ENCODE assay signal across 19 mouse cellular contexts in the genomic region with DNA sequence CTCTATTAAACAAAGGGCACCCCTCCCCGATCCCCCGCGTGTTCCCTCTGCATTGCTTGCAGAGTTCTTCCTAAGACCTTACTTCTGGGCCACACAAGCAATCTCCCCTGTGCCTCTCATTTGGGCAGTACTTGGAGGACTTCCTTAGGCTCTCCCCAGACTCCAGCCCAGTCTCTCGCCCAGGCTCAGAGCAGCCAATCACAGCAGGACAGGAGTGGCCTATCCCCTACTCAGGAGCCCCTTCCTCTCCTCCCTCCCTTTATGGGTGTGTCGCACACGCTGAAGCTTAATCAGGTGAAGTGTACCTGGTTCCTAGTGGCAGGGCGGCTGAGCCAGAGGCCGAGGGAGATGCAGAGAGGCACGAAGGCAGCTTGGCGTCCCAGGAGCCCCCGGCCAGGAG. TPM values are rescaled to one million over a fixed set of nuclear protein-coding genes. Genes with fewer than 3 reads are reported as not detected.
DNase-seq lines count a peak whose midpoint lies in the region; ATAC-seq and TF ChIP-seq lines count a peak whose summit lies in the region.
"Had no signal": no experiment of that assay in that cellular context is flagged by ENCODE, and none has a peak within 500 bp of the region (broad histone marks: within the 10 kb centered on the region; RNA-seq: fewer than 3 reads in every experiment).

No protein-coding gene starts in this region.

- no peak for TF ChIP-seq EP300 in heart, adult 2 months (IDR thresholded peaks at IDR 0.05; ENCODE audit: insufficient read depth, low read depth, low read length)

- WGBS in heart, embryonic 11.5 days (ENCODE audit: insufficient replicate concordance) = 9% methylated on average over 11 of the region's 11 CpGs
- 22% methylated on average over 11 of the region's 11 CpGs for WGBS in heart, adult 2 months
- WGBS in embryonic facial prominence, embryonic 11.5 days = 12% methylated on average over 11 of the region's 11 CpGs
- WGBS in midbrain, embryonic 13.5 days = 17% methylated on average over 11 of the region's 11 CpGs

- intact Hi-C loops in heart, adult 2 months (cut with DNase I) = no loop called here
- intact Hi-C loops in left cerebral cortex, adult 2 months (cut with DNase I) = no loop called here
- intact Hi-C loops in left cerebral cortex, postnatal 10 days (cut with DNase I) = loop anchor here (10.0 kb wide), 1 partner anchor 204 kb away; no protein-coding TSS in a partner anchor

- TF ChIP-seq POLR2A in heart, adult 2 months (IDR thresholded peaks at IDR 0.05; ENCODE audit: insufficient read depth, low read depth, low read length) = no peak

- ATAC-seq in heart, embryonic 11.5 days (replicated peaks; ENCODE audit: insufficient number of reproducible peaks, low FRiP score, low TSS enrichment) = no peak
- peak; percentile 75; the same call in 1 of the 2 replicates for ATAC-seq in embryonic facial prominence, embryonic 11.5 days (replicated peaks; ENCODE audit: insufficient number of reproducible peaks, low FRiP score, low TSS enrichment, low read depth)
- ATAC-seq in midbrain, embryonic 13.5 days = peak; percentile 63
- ATAC-seq: forebrain, postnatal 0 days had no signal

- peak overlapping the region; percentile 11; the same call in 1 of the 2 replicates for H3K4me2 ChIP-seq in heart, embryonic 11.5 days
- peak overlapping the region; percentile 4 for H3K4me2 ChIP-seq in embryonic facial prominence, embryonic 11.5 days (ENCODE audit: low read depth, low read length)
- H3K4me2 ChIP-seq in midbrain, embryonic 13.5 days (replicated peaks) = no peak overlapping the region
- H3K4me2 ChIP-seq: limb, embryonic 15.5 days had no signal

- no peak for DNase-seq in heart, adult 2 months
- no peak for DNase-seq in left cerebral cortex, adult 2 months (ENCODE audit: extremely low spot score in 1 of 2, low spot score in 2 of 2)
- DNase-seq in left cerebral cortex, postnatal 10 days (ENCODE audit: extremely low spot score in 1 of 2, low spot score in 2 of 2) = no peak
- DNase-seq in embryonic facial prominence, embryonic 11.5 days (ENCODE audit: low spot score) = peak; percentile 39
- no peak for DNase-seq in cerebellum, postnatal 4 days (ENCODE audit: low spot score in 2 of 2)
- DNase-seq in adrenal gland, postnatal 4 days (ENCODE audit: low spot score in 2 of 2) = no peak
- DNase-seq: adrenal gland, postnatal 25 days; cerebellum, postnatal 36 days; forebrain, postnatal 0 days; lung, adult 2 months had no signal

- no peak overlapping the region for H3K9ac ChIP-seq in heart, embryonic 11.5 days (ENCODE audit: low read depth, low read length)
- no peak overlapping the region for H3K9ac ChIP-seq in heart, adult 2 months (ENCODE audit: low read depth, low read length)
- no peak overlapping the region; the same call in 1 of the 2 replicates for H3K9ac ChIP-seq in embryonic facial prominence, embryonic 11.5 days (replicated peaks; ENCODE audit: low read length)
- H3K9ac ChIP-seq in midbrain, embryonic 13.5 days (replicated peaks) = no peak overlapping the region
- H3K9ac ChIP-seq: forebrain, postnatal 0 days; limb, embryonic 15.5 days had no signal

- no peaks in the 10 kb centered on the region for H3K79me2 ChIP-seq in heart, adult 2 months (replicated peaks; ENCODE audit: control insufficient read depth, insufficient read depth, low read length)

- no peaks in the 10 kb centered on the region for H3K4me1 ChIP-seq in heart, embryonic 11.5 days (ENCODE audit: control insufficient read depth, insufficient read depth, low read length)
- no peaks in the 10 kb centered on the region for H3K4me1 ChIP-seq in heart, adult 2 months (ENCODE audit: control insufficient read depth, insufficient read depth, low read length)
- H3K4me1 ChIP-seq in embryonic facial prominence, embryonic 11.5 days (ENCODE audit: control insufficient read depth, insufficient read depth, low read length) = no peaks in the 10 kb centered on the region; the same call in 1 of the 2 replicates
- H3K4me1 ChIP-seq in midbrain, embryonic 13.5 days (replicated peaks) = peaks cover 19% of the 10 kb centered on the region

- no peak for TF ChIP-seq CTCF in heart, adult 2 months (IDR thresholded peaks at IDR 0.05)
- no peak for TF ChIP-seq CTCF in left cerebral cortex, adult 2 months (IDR thresholded peaks at IDR 0.05)

- 0 out of 2 replicates have a peak, but pooled peaks cover 4% of the 10 kb centered on the region for H3K36me3 ChIP-seq in heart, embryonic 11.5 days (ENCODE audit: control insufficient read depth, insufficient read depth, low read length)
- no peaks in the 10 kb centered on the region for H3K36me3 ChIP-seq in heart, adult 2 months (ENCODE audit: control insufficient read depth, insufficient read depth, low read length)
- no peaks in the 10 kb centered on the region for H3K36me3 ChIP-seq in embryonic facial prominence, embryonic 11.5 days (replicated peaks; ENCODE audit: control insufficient read depth, insufficient read depth, low read depth, low read length)
- H3K36me3 ChIP-seq in midbrain, embryonic 13.5 days = peaks cover 5% of the 10 kb centered on the region

- no peak overlapping the region for H3K27ac ChIP-seq in heart, embryonic 11.5 days (ENCODE audit: low read depth, low read length)
- H3K27ac ChIP-seq in heart, adult 2 months = no peak overlapping the region
- peak overlapping the region; percentile 52 for H3K27ac ChIP-seq in left cerebral cortex, adult 2 months
- H3K27ac ChIP-seq in embryonic facial prominence, embryonic 11.5 days (replicated peaks; ENCODE audit: low read depth, low read length) = no peak overlapping the region
- no peak overlapping the region for H3K27ac ChIP-seq in midbrain, embryonic 13.5 days
- H3K27ac ChIP-seq: kidney, postnatal 0 days; limb, embryonic 15.5 days had no signal

- no peak overlapping the region for H3K4me3 ChIP-seq in heart, embryonic 11.5 days (ENCODE audit: low read depth, low read length)
- H3K4me3 ChIP-seq in heart, adult 2 months = no peak overlapping the region
- peak overlapping the region; percentile 37 for H3K4me3 ChIP-seq in left cerebral cortex, adult 2 months
- no peak overlapping the region for H3K4me3 ChIP-seq in embryonic facial prominence, embryonic 11.5 days (ENCODE audit: low read depth, low read length)
- no peak overlapping the region for H3K4me3 ChIP-seq in midbrain, embryonic 13.5 days (replicated peaks)
- H3K4me3 ChIP-seq: limb, embryonic 15.5 days had no signal

- H3K27me3 ChIP-seq in heart, embryonic 11.5 days (ENCODE audit: control insufficient read depth, insufficient read depth, low read length) = peaks cover 11% of the 10 kb centered on the region; the same call in 1 of the 2 replicates
- no peaks in the 10 kb centered on the region; the same call in 1 of the 2 replicates for H3K27me3 ChIP-seq in heart, adult 2 months (ENCODE audit: control insufficient read depth, insufficient read depth, low read length)
- H3K27me3 ChIP-seq in embryonic facial prominence, embryonic 11.5 days (ENCODE audit: control insufficient read depth, insufficient read depth, low read length) = no peaks in the 10 kb centered on the region
- no peaks in the 10 kb centered on the region for H3K27me3 ChIP-seq in midbrain, embryonic 13.5 days
- H3K27me3 ChIP-seq: limb, embryonic 15.5 days had no signal

- no peaks in the 10 kb centered on the region for H3K9me3 ChIP-seq in heart, embryonic 11.5 days (replicated peaks; ENCODE audit: control insufficient read depth, low read length)
- no peaks in the 10 kb centered on the region for H3K9me3 ChIP-seq in embryonic facial prominence, embryonic 11.5 days (replicated peaks; ENCODE audit: control insufficient read depth, low read length)
- no peaks in the 10 kb centered on the region for H3K9me3 ChIP-seq in midbrain, embryonic 13.5 days
- H3K9me3 ChIP-seq: G1E; limb, embryonic 15.5 days had no signal

RNA-seq across cellular contexts. Expression of gene Ascl5, which starts 10.2 kb away (rescaled TPM):
- polyA plus RNA-seq in heart, embryonic 11.5 days (2014; fragmentation: Nextera tagmentation; extraction: Ambion mirVana) = 0.44 TPM in 1 of 2 replicates, not detected in the other
- not detected for total RNA-seq in heart, adult 2 months (2021)
- polyA plus RNA-seq in heart, adult 2 months (2012; rRNA removed) = not detected in 2 replicates
- 1 to 10 TPM; 1.8 to 2.0 TPM for total RNA-seq in left cerebral cortex, adult 2 months (2021)
- 1 to 10 TPM in 1 of 2 experiments, under 1 TPM in 1; 0.66 to 1.2 TPM for total RNA-seq in left cerebral cortex, postnatal 10 days (2021)
- 0.42 TPM in 1 of 2 replicates, not detected in the other for polyA plus RNA-seq in embryonic facial prominence, embryonic 11.5 days (2014; fragmentation: Nextera tagmentation; extraction: Ambion mirVana)
- polyA plus RNA-seq in midbrain, embryonic 13.5 days (2015; fragmentation: Nextera tagmentation; extraction: Ambion mirVana) = not detected in 2 replicates
- not detected for total RNA-seq in adrenal gland, postnatal 4 days (2021)
- total RNA-seq: adrenal gland, postnatal 25 days; forebrain, postnatal 0 days; G1E; heart, postnatal 25 days; layer of hippocampus, postnatal 14 days had no signal
- polyA plus RNA-seq: C2C12; G1E; gonadal fat pad, adult 2 months; kidney, postnatal 0 days; limb, embryonic 15.5 days; lung, adult 2 months had no signal

RNA-seq across cellular contexts. Expression of gene Cacna1s, which starts 12.1 kb away (rescaled TPM):
- polyA plus RNA-seq in heart, embryonic 11.5 days (2014; fragmentation: Nextera tagmentation; extraction: Ambion mirVana) = 0.69 and 0.79 TPM in 2 replicates
- 1 to 10 TPM; 8.0 to 9.1 TPM for total RNA-seq in heart, adult 2 months (2021)
- 11.4 and 12.4 TPM in 2 replicates for polyA plus RNA-seq in heart, adult 2 months (2012; rRNA removed)
- total RNA-seq in left cerebral cortex, adult 2 months (2021) = 1 to 10 TPM; 1.3 to 1.8 TPM
- 1 to 10 TPM; 1.5 to 2.4 TPM for total RNA-seq in left cerebral cortex, postnatal 10 days (2021)
- polyA plus RNA-seq in embryonic facial prominence, embryonic 11.5 days (2014; fragmentation: Nextera tagmentation; extraction: Ambion mirVana) = 0.10 TPM in 1 of 2 replicates, not detected in the other
- 0.22 TPM in 1 of 2 replicates, not detected in the other for polyA plus RNA-seq in midbrain, embryonic 13.5 days (2015; fragmentation: Nextera tagmentation; extraction: Ambion mirVana)
- total RNA-seq in adrenal gland, postnatal 4 days (2021) = 1 to 10 TPM; 6.0 to 9.7 TPM
- polyA plus RNA-seq: G1E had no signal

RNA-seq across cellular contexts. Expression of gene Tmem9, which starts 32.5 kb away (rescaled TPM):
- polyA plus RNA-seq in heart, embryonic 11.5 days (2014; fragmentation: Nextera tagmentation; extraction: Ambion mirVana) = 65.0 and 106 TPM in 2 replicates
- total RNA-seq in heart, adult 2 months (2021) = 10 to 100 TPM; 11.1 to 13.1 TPM
- polyA plus RNA-seq in heart, adult 2 months (2012; rRNA removed) = 28.6 and 47.8 TPM in 2 replicates
- 10 to 100 TPM; 53.7 to 56.7 TPM for total RNA-seq in left cerebral cortex, adult 2 months (2021)
- 10 to 100 TPM; 81.3 to 84.0 TPM for total RNA-seq in left cerebral cortex, postnatal 10 days (2021)
- polyA plus RNA-seq in embryonic facial prominence, embryonic 11.5 days (2014; fragmentation: Nextera tagmentation; extraction: Ambion mirVana) = 73.4 and 74.4 TPM in 2 replicates
- polyA plus RNA-seq in midbrain, embryonic 13.5 days (2015; fragmentation: Nextera tagmentation; extraction: Ambion mirVana) = 144 and 146 TPM in 2 replicates
- total RNA-seq in adrenal gland, postnatal 4 days (2021) = 10 to 100 TPM; 68.3 to 69.2 TPM

RNA-seq across cellular contexts. Expression of gene Igfn1, which starts 34.3 kb away (rescaled TPM):
- polyA plus RNA-seq in heart, embryonic 11.5 days (2014; fragmentation: Nextera tagmentation; extraction: Ambion mirVana) = 0.04 TPM in 1 of 2 replicates, not detected in the other
- total RNA-seq in heart, adult 2 months (2021) = not detected
- polyA plus RNA-seq in heart, adult 2 months (2012; rRNA removed) = not detected in 2 replicates
- total RNA-seq in left cerebral cortex, adult 2 months (2021) = 10 to 100 TPM; 18.5 to 20.2 TPM
- under 1 TPM; 0.41 to 0.73 TPM for total RNA-seq in left cerebral cortex, postnatal 10 days (2021)
- not detected in 2 replicates for polyA plus RNA-seq in embryonic facial prominence, embryonic 11.5 days (2014; fragmentation: Nextera tagmentation; extraction: Ambion mirVana)
- polyA plus RNA-seq in midbrain, embryonic 13.5 days (2015; fragmentation: Nextera tagmentation; extraction: Ambion mirVana) = not detected in 2 replicates
- total RNA-seq in adrenal gland, postnatal 4 days (2021) = 1 to 10 TPM in 1 of 2 experiments, under 1 TPM in 1; 0.28 to 2.4 TPM
- total RNA-seq: forebrain, postnatal 0 days had no signal
- polyA plus RNA-seq: forebrain, postnatal 0 days; lung, adult 2 months had no signal
